Mouse (Mus musculus) heart, adult 2 months (tissue): ENCODE measurements around the gene Olfr1176. TPM values are rescaled to one million over a fixed set of nuclear protein-coding genes. Genes with fewer than 3 reads are reported as not detected.

ENCODE experiments used
- DNase-seq, 2 experiments: peaks; one replicate each; pipeline ENCODE4 v3.0.0; 2021
- H3K27ac ChIP-seq: fragments of 200-600 bp; 2 replicates; pipeline ENCODE4 v1.8.1; 2022
- H3K27me3 ChIP-seq: fragments of 200-500 bp; 2 replicates; pipeline ENCODE4 v1.6.1; 2012; ENCODE audit warnings: mild to moderate bottlenecking, low read length, inconsistent platforms, mixed read lengths; ENCODE audit not compliant: control insufficient read depth, insufficient read depth
- H3K36me3 ChIP-seq: fragments of 200-500 bp; 2 replicates; pipeline ENCODE4 v1.6.1; 2012; ENCODE audit warnings: low read length, inconsistent platforms; ENCODE audit not compliant: control insufficient read depth, insufficient read depth
- H3K4me1 ChIP-seq: fragments of 200-500 bp; 2 replicates; pipeline ENCODE4 v1.6.1; 2011; ENCODE audit warnings: low read length; ENCODE audit not compliant: control insufficient read depth, insufficient read depth
- H3K4me3 ChIP-seq: fragments of 200-600 bp; 2 replicates; pipeline ENCODE4 v1.8.1; 2022
- H3K79me2 ChIP-seq: fragments of 200-500 bp; replicated peaks from 2 replicates; pipeline ENCODE4 v1.6.1; 2012; ENCODE audit warnings: mild to moderate bottlenecking, inconsistent platforms, low read length, moderate library complexity, mixed read lengths; ENCODE audit not compliant: control insufficient read depth, insufficient read depth
- H3K9ac ChIP-seq: fragments of 200-500 bp; 2 replicates; pipeline ENCODE4 v1.6.1; 2012; ENCODE audit warnings: low read depth, mild to moderate bottlenecking, control low read depth, inconsistent platforms, low read length, mixed read lengths
- CTCF ChIP-seq: fragments of 200-600 bp; IDR thresholded peaks from 2 replicates; pipeline ENCODE4 v1.8.1; 2022; ENCODE audit warnings: antibody characterized with exemption, mild to moderate bottlenecking, moderate library complexity
- EP300 ChIP-seq: fragments of 200-500 bp; IDR thresholded peaks from 2 replicates; pipeline ENCODE4 v1.6.1; 2011; ENCODE audit warnings: low read depth, low read length, control low read depth; ENCODE audit not compliant: insufficient read depth
- POLR2A ChIP-seq: fragments of 200-500 bp; IDR thresholded peaks from 2 replicates; pipeline ENCODE4 v1.6.1; 2011; ENCODE audit warnings: mild to moderate bottlenecking, low read depth, low read length, control low read depth; ENCODE audit not compliant: insufficient read depth
- WGBS: fragments of 180-500 bp; shearing (Covaris S2); methylation state at CpG from one replicate; pipeline ENCODE4 v1.1.7; 2018; 5-methylcytosine and 5-hydroxymethylcytosine counted together
- intact Hi-C: fragments of 180-260 bp; cut with DNase I; formaldehyde crosslinking; loops from one replicate; pipeline ENCODE4 v1.15.1; 2025
- long read RNA-seq: library from polyadenylated mRNA; stranded (forward); transcript quantifications from one replicate; pipeline ENCODE4 v2.0.0, GENCODE M21; 2021
- polyA plus RNA-seq: library from polyadenylated mRNA; depleted of rRNA; stranded (reverse); fragments of >200 nt; gene quantifications from 2 replicates; pipeline ENCODE4 v1.2.3, GENCODE M21; 2012; rRNA removed
- total RNA-seq, 2 experiments: library from RNA; stranded (reverse); gene quantifications; 2 replicates each; pipeline ENCODE4 v1.2.3; 2021

Olfr1176 gene
- not detected for total RNA-seq
- not detected in 2 replicates for polyA plus RNA-seq
- long read RNA-seq = 0 reads

GRCm38 (mm10) chr2:88336421-88336820 is at the start of gene Olfr1176:
Gene Olfr1176, plus strand, starts transcription at chr2:88336721.
- intact Hi-C loops = no loop called here
- TF ChIP-seq POLR2A = no peak
- no peak for TF ChIP-seq EP300
- no peak for TF ChIP-seq CTCF
- Histone ChIP-seq H3K36me3 (no peaks in the 10 kb centered on the region), H3K4me3 (no peak within 1 kb of the TSS), H3K4me1 (no peaks in the 10 kb centered on the region), H3K79me2 (no peaks in the 10 kb centered on the region), H3K27ac (no peak within 1 kb of the TSS), H3K9ac (no peak within 1 kb of the TSS), H3K27me3 (no peaks in the 10 kb centered on the region)
- no peak for DNase-seq
- 40% methylated on average over 1 of the region's 1 CpGs for WGBS

GRCm38 (mm10) chr2:88315035-88315434 is 21.5 kb upstream of the Olfr1176 start, which contains the start of gene Olfr1174-ps:
Gene Olfr1174-ps, minus strand, starts transcription at chr2:88315135.
- 85% methylated on average over 4 of the region's 4 CpGs for WGBS
- DNase-seq = no peak
- no peak within 1 kb of the TSS for H3K27ac ChIP-seq
- H3K27me3 ChIP-seq = no peaks in the 10 kb centered on the region
- no peak within 1 kb of the TSS for H3K4me3 ChIP-seq
- TF ChIP-seq EP300 = no peak
- no peak for TF ChIP-seq POLR2A
- H3K36me3 ChIP-seq = no peaks in the 10 kb centered on the region
- H3K4me1 ChIP-seq = no peaks in the 10 kb centered on the region
- intact Hi-C loops = no loop called here
- H3K9ac ChIP-seq = no peak within 1 kb of the TSS
- H3K79me2 ChIP-seq = no peaks in the 10 kb centered on the region

- intact Hi-C loops = no loop called here
- H3K27me3 ChIP-seq = no peaks in the 10 kb centered on the region
- no peak for DNase-seq
These were observed 9.4 kb upstream of the Olfr1176 start, which contains the start of gene Olfr1175-ps for GRCm38 (mm10) chr2:88327115-88327514. Gene Olfr1175-ps, minus strand, starts transcription at chr2:88327215.

GRCm38 (mm10) chr2:88346392-88346791 is 9.9 kb downstream of the Olfr1176 start, which contains the start of gene Olfr1177-ps:
Gene Olfr1177-ps, minus strand, starts transcription at chr2:88346492.
- Histone ChIP-seq H3K9ac (no peak within 1 kb of the TSS), H3K4me1 (no peaks in the 10 kb centered on the region), H3K27ac (no peak within 1 kb of the TSS), H3K79me2 (no peaks in the 10 kb centered on the region), H3K4me3 (no peak within 1 kb of the TSS), H3K36me3 (no peaks in the 10 kb centered on the region), H3K27me3 (no peaks in the 10 kb centered on the region)
- intact Hi-C loops = no loop called here
- TF ChIP-seq EP300 (no peak), CTCF (no peak), POLR2A (no peak)
- WGBS = 57% methylated on average over 1 of the region's 1 CpGs
- no peak for DNase-seq

More at GRCm38 (mm10) chr2:88327115-88327514, 9.4 kb upstream of the Olfr1176 start, which contains the start of gene Olfr1175-ps:
- no peak within 1 kb of the TSS for H3K4me3 ChIP-seq
- H3K4me1 ChIP-seq = no peaks in the 10 kb centered on the region
- WGBS = 68% methylated on average over 2 of the region's 2 CpGs
- H3K9ac ChIP-seq = no peak within 1 kb of the TSS
- TF ChIP-seq POLR2A (no peak), CTCF (no peak), EP300 (no peak)
- no peak within 1 kb of the TSS for H3K27ac ChIP-seq
- no peaks in the 10 kb centered on the region for H3K79me2 ChIP-seq
- no peaks in the 10 kb centered on the region for H3K36me3 ChIP-seq

- TF ChIP-seq EP300 (no peak), CTCF (peak; percentile 78), POLR2A (no peak)
- no peak overlapping the region for H3K9ac ChIP-seq
- H3K4me3 ChIP-seq = no peak overlapping the region
- no peaks in the 10 kb centered on the region for H3K79me2 ChIP-seq
- H3K4me1 ChIP-seq = no peaks in the 10 kb centered on the region
- WGBS = 2% methylated on average over 2 of the region's 2 CpGs
- no peaks in the 10 kb centered on the region for H3K27me3 ChIP-seq
- no peak for DNase-seq
- H3K36me3 ChIP-seq = no peaks in the 10 kb centered on the region
- intact Hi-C loops = no loop called here
- H3K27ac ChIP-seq = no peak overlapping the region
These were observed 19.8 kb downstream of the Olfr1176 start for GRCm38 (mm10) chr2:88356304-88356703.

- Histone ChIP-seq H3K9ac (no peak within 1 kb of the TSS), H3K4me1 (no peaks in the 10 kb centered on the region), H3K27me3 (no peaks in the 10 kb centered on the region), H3K79me2 (no peaks in the 10 kb centered on the region), H3K36me3 (no peaks in the 10 kb centered on the region), H3K27ac (no peak within 1 kb of the TSS), H3K4me3 (no peak within 1 kb of the TSS)
- TF ChIP-seq EP300 = no peak
- no peak for TF ChIP-seq POLR2A
- TF ChIP-seq CTCF = no peak
- WGBS = 53% methylated on average over 1 of the region's 1 CpGs
- DNase-seq = no peak
- intact Hi-C loops = no loop called here
These were observed 50.2 kb downstream of the Olfr1176 start, which contains the start of gene Olfr1178 for GRCm38 (mm10) chr2:88386762-88387161. Gene Olfr1178, plus strand, starts transcription at chr2:88387062.

Other genes starting within 250 kb of the Olfr1176 start
- not detected for gene Olfr1164, start 242.8 kb upstream of the Olfr1176 start, total RNA-seq
- not detected in 2 replicates for gene Olfr1164, start 242.8 kb upstream of the Olfr1176 start, polyA plus RNA-seq
- gene Olfr1166, start 208.4 kb upstream of the Olfr1176 start, total RNA-seq = not detected
- not detected in 2 replicates for gene Olfr1166, start 208.4 kb upstream of the Olfr1176 start, polyA plus RNA-seq
- not detected for gene Olfr1167, start 181.5 kb upstream of the Olfr1176 start, total RNA-seq
- gene Olfr1167, start 181.5 kb upstream of the Olfr1176 start, polyA plus RNA-seq = not detected in 2 replicates
- gene Olfr1168, start 154.8 kb upstream of the Olfr1176 start, total RNA-seq = not detected
- not detected in 2 replicates for gene Olfr1168, start 154.8 kb upstream of the Olfr1176 start, polyA plus RNA-seq
- not detected for gene Olfr1170, start 108.4 kb upstream of the Olfr1176 start, total RNA-seq
- not detected in 2 replicates for gene Olfr1170, start 108.4 kb upstream of the Olfr1176 start, polyA plus RNA-seq
- gene Olfr1173, start 56.8 kb upstream of the Olfr1176 start, total RNA-seq = not detected
- gene Olfr1173, start 56.8 kb upstream of the Olfr1176 start, polyA plus RNA-seq = not detected in 2 replicates
- not detected for gene Olfr1174-ps, start 21.6 kb upstream of the Olfr1176 start, total RNA-seq
- not detected in 2 replicates for gene Olfr1174-ps, start 21.6 kb upstream of the Olfr1176 start, polyA plus RNA-seq
- not detected for gene Olfr1175-ps, start 9.5 kb upstream of the Olfr1176 start, total RNA-seq
- not detected in 2 replicates for gene Olfr1175-ps, start 9.5 kb upstream of the Olfr1176 start, polyA plus RNA-seq
- not detected for gene Olfr1177-ps, start 9.8 kb downstream of the Olfr1176 start, total RNA-seq
- gene Olfr1177-ps, start 9.8 kb downstream of the Olfr1176 start, polyA plus RNA-seq = not detected in 2 replicates
- gene Olfr1178, start 50.3 kb downstream of the Olfr1176 start, total RNA-seq = not detected
- gene Olfr1178, start 50.3 kb downstream of the Olfr1176 start, polyA plus RNA-seq = not detected in 2 replicates
- not detected for gene Olfr1179, start 69.7 kb downstream of the Olfr1176 start, total RNA-seq
- gene Olfr1179, start 69.7 kb downstream of the Olfr1176 start, polyA plus RNA-seq = not detected in 2 replicates
- gene Olfr1180, start 82.4 kb downstream of the Olfr1176 start, total RNA-seq = not detected
- gene Olfr1180, start 82.4 kb downstream of the Olfr1176 start, polyA plus RNA-seq = not detected in 2 replicates
- gene Olfr1181, start 89.5 kb downstream of the Olfr1176 start, total RNA-seq = not detected
- not detected in 2 replicates for gene Olfr1181, start 89.5 kb downstream of the Olfr1176 start, polyA plus RNA-seq
- gene Gm13757, start 112.4 kb downstream of the Olfr1176 start, total RNA-seq = not detected
- gene Gm13757, start 112.4 kb downstream of the Olfr1176 start, polyA plus RNA-seq = not detected in 2 replicates
- gene Olfr1183, start 118.1 kb downstream of the Olfr1176 start, total RNA-seq = not detected
- not detected in 2 replicates for gene Olfr1183, start 118.1 kb downstream of the Olfr1176 start, polyA plus RNA-seq
- not detected for gene Olfr1184, start 146.9 kb downstream of the Olfr1176 start, total RNA-seq
- gene Olfr1184, start 146.9 kb downstream of the Olfr1176 start, polyA plus RNA-seq = not detected in 2 replicates
- not detected for gene Olfr1185-ps1, start 156.6 kb downstream of the Olfr1176 start, total RNA-seq
- not detected in 2 replicates for gene Olfr1185-ps1, start 156.6 kb downstream of the Olfr1176 start, polyA plus RNA-seq
- not detected for gene Olfr1186, start 181.8 kb downstream of the Olfr1176 start, total RNA-seq
- gene Olfr1186, start 181.8 kb downstream of the Olfr1176 start, polyA plus RNA-seq = not detected in 2 replicates
- gene Olfr1188, start 220.2 kb downstream of the Olfr1176 start, total RNA-seq = not detected
- gene Olfr1188, start 220.2 kb downstream of the Olfr1176 start, polyA plus RNA-seq = not detected in 2 replicates
- gene Olfr1189, start 249.7 kb downstream of the Olfr1176 start, total RNA-seq = not detected
- not detected in 2 replicates for gene Olfr1189, start 249.7 kb downstream of the Olfr1176 start, polyA plus RNA-seq